Mouse (Mus musculus) liver, adult 2 months (tissue): ENCODE results near the gene Plekhm1.

Experiments
- CTCF ChIP-seq: fragments of 200-500 bp; IDR thresholded peaks from 2 replicates; pipeline ENCODE4 v1.5.1; 2011; ENCODE audit warnings: low read depth, low read length, control low read depth
- POLR2A ChIP-seq: fragments of 200-500 bp; IDR thresholded peaks from 2 replicates; pipeline ENCODE4 v1.6.1; 2011; ENCODE audit warnings: low read length, control low read depth; ENCODE audit not compliant: insufficient read depth; ENCODE audit errors: extremely low read depth

- TF ChIP-seq CTCF (no peak), POLR2A (no peak)
Measured at GRCm38 (mm10) chr11:103380460-103380859, 32.0 kb downstream of the Plekhm1 start.
